Mouse (Mus musculus) lung, postnatal 0 days (tissue): ENCODE measurements around the gene Pifo.

ENCODE experiments used
- CTCF ChIP-seq: IDR thresholded peaks from 2 replicates; pipeline ENCODE4 v1.5.1; 2016; ENCODE audit warnings: antibody characterized with exemption, mild to moderate bottlenecking
- EP300 ChIP-seq: IDR thresholded peaks from 2 replicates; pipeline ENCODE4 v1.6.1; 2016; ENCODE audit warnings: antibody characterized with exemption, mild to moderate bottlenecking, control low read depth

DNA sequence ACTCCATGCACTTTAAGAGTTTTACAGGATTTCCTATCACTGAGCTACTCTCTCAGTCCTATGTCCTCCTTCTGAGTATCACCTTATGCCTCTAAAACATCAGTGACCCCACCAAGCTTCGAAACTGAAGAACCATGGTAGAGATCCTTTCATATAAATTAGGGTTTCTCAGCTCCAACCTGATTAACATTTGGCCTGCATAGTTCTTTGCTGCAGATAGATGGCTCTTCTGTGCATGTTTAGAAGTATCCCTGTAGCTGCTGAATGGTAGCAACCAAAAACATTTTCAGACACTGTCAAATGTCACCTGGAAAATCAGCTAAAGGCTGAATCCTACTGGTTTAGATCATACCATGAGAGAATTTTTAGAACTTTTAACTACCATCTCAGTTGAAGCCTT is 57.2 kb downstream of the Pifo start:
- TF ChIP-seq CTCF (peak; percentile 20), EP300 (no peak)
